Mouse (Mus musculus) liver, embryonic 15.5 days (tissue): Measurements from ENCODE around the gene Cpm. TPM values are rescaled to one million over a fixed set of nuclear protein-coding genes. Genes with fewer than 3 reads are reported as not detected.

Experiments
- ATAC-seq: fragments of 200-750 bp; cut with Nextera tagmentation; 2 replicates; pipeline ENCODE4 v1.8.0; 2017; ENCODE audit warnings: moderate number of reproducible peaks, mild to moderate bottlenecking, moderate library complexity; ENCODE audit not compliant: insufficient read depth
- H3K27ac ChIP-seq: fragments of 300-500 bp; sonication (generic); replicated peaks from 2 replicates; pipeline ENCODE4 v1.5.1; 2015; ENCODE audit warnings: mild to moderate bottlenecking, inconsistent platforms
- H3K27me3 ChIP-seq: fragments of 300-500 bp; sonication (generic); 2 replicates; pipeline ENCODE4 v1.6.1; 2015; ENCODE audit warnings: mild to moderate bottlenecking, inconsistent platforms
- H3K36me3 ChIP-seq: fragments of 300-500 bp; sonication (generic); replicated peaks from 2 replicates; pipeline ENCODE4 v1.6.1; 2015; ENCODE audit warnings: moderate library complexity, mild to moderate bottlenecking, inconsistent platforms
- H3K4me1 ChIP-seq: fragments of 300-500 bp; sonication (generic); replicated peaks from 2 replicates; pipeline ENCODE4 v1.6.1; 2015; ENCODE audit warnings: inconsistent platforms
- H3K4me2 ChIP-seq: fragments of 300-500 bp; sonication (generic); 2 replicates; pipeline ENCODE4 v1.6.1; 2015; ENCODE audit warnings: moderate library complexity, mild to moderate bottlenecking, inconsistent platforms
- H3K4me3 ChIP-seq: fragments of 300-500 bp; sonication (generic); replicated peaks from 2 replicates; pipeline ENCODE4 v1.5.1; 2015; ENCODE audit warnings: mild to moderate bottlenecking, inconsistent platforms
- H3K9ac ChIP-seq: fragments of 300-500 bp; sonication (generic); 2 replicates; pipeline ENCODE4 v1.6.1; 2015; ENCODE audit warnings: moderate library complexity, mild to moderate bottlenecking, inconsistent platforms
- H3K9me3 ChIP-seq: fragments of 300-500 bp; sonication (generic); replicated peaks from 2 replicates; pipeline ENCODE4 v1.6.1; 2016; ENCODE audit warnings: inconsistent platforms
- WGBS: fragments of 180-500 bp; shearing (Covaris S2); methylation state at CpG from one replicate; pipeline ENCODE4 v1.1.7; 2015; ENCODE audit warnings: mixed read lengths; ENCODE audit not compliant: insufficient replicate concordance; 5-methylcytosine and 5-hydroxymethylcytosine counted together
- polyA plus RNA-seq: library from polyadenylated mRNA; unstranded; fragments of >200 nt; fragmentation: Nextera tagmentation; extraction: Ambion mirVana; gene quantifications from 2 replicates; pipeline ENCODE4 v1.2.1, GENCODE M21; 2015

The Cpm gene
- polyA plus RNA-seq, 1 experiment from 2014 or later, result 15.7 TPM

DNA sequence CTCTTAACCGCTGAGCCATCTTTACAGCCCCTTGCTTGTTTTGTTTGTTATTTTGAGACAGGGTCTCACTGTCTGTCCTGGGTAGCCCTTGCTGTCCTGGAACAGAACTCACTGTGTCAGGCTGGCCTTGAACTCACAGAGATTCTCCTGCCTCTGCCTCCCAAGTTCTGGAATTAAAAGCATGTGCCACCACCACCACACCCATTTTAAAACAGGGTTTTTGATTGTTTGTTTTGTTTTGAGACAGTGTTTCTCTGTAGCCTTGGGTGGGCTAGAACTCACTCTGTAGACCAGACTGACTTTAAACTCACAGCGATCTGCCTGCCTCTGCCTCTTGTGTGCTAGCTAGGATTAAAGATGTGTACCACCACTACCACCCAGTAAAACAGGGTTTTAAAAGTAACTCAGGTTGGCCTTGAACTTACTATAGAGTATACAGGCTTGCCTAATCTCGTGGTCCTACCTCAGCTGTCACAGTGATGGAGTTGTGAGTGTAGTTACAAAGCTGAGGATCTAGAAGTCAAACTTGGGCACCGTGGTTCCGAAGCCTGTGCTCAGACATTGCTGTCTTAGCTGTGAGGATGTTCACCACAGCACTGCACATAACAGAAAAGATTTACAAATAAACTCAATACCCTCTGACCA, 4.4 kb downstream of the Cpm start:
- H3K4me3 ChIP-seq, result no peak overlapping the region
- H3K27ac ChIP-seq, result no peak overlapping the region
- no peak overlapping the region for H3K9ac ChIP-seq
- H3K36me3 ChIP-seq, result no peaks in the 10 kb centered on the region
- no peaks in the 10 kb centered on the region for H3K9me3 ChIP-seq
- no peak overlapping the region for H3K4me2 ChIP-seq
- H3K4me1 ChIP-seq, result peaks cover 13% of the 10 kb centered on the region; the same call in 1 of the 2 replicates
- 67% methylated on average over 5 of the region's 5 CpGs for WGBS
- ATAC-seq, result no peak
- peaks cover 33% of the 10 kb centered on the region for H3K27me3 ChIP-seq

DNA sequence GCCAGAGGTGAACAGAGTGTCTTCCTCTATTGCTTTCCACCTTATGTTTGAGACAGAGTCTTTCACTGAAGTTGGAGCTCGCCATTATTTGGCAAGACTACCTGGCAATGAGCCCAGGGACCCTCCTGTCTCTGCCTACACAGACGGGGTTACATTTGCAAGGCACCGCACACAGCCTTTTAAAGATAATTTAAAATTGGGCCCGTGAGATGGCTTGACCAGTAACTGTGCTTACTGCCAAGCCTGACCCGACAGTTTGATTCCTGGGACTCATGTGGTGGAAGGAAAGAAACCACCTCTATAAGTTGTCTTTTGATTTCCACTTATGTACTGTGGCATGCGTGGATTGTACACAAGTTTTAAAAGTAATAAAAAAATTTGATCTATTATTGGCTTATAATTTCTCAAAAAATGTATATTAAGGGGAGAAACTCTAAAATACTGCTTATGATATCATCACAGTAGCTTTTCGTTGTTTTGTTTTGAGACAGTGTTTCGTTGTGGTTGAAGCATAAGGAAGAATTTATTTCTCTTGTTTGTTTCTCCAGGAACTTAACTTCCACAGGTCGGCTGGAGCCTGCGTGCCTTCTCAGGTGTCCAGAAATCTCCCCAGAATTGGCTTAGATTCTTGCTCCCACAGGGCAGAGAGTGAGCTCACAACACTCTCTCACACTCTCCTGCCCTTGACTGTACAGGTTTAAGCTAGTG, 5.2 kb downstream of the Cpm start:
- WGBS, result 66% methylated on average over 10 of the region's 10 CpGs
- no peak overlapping the region for H3K4me3 ChIP-seq
- no peak for ATAC-seq

DNA sequence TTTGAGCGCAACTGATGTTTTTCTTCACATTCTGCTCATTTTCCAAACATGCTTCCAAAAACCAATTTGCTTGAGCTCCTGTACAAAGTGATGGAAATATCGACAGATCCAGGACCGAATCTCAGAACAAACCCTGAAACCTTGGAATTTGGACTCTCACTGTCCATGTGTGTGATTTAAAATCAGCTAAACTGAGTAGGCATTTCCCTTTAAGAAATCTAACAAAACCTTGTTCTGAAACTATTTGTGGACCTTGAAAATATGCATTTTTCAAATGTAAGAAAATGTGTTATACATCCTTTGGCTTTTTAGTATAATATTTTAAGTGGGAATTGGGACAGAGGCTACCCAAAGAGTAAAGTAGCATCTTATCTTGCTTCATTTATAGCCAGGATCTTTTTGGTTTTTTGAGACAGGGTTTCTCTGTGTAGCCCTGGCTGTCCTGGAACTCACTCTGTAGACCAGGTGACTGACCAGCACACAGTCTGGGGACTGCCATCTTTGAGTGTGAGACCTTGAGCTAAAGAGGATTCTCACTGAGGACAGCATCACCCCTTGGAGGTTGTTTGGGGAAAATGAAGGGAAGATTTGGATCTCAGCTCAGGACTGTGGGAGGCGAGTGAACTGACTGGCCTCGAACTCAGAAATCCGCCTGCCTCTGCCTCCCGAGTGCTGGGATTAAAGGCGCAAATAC, 5.9 kb downstream of the Cpm start:
- 0 out of 2 replicates have a peak, but pooled peaks cover 5% of the 10 kb centered on the region for H3K4me1 ChIP-seq
- WGBS, result 78% methylated on average over 8 of the region's 8 CpGs
- H3K4me3 ChIP-seq, result no peak overlapping the region
- H3K4me2 ChIP-seq, result no peak overlapping the region
- H3K36me3 ChIP-seq, result no peaks in the 10 kb centered on the region
- peaks cover 17% of the 10 kb centered on the region for H3K27me3 ChIP-seq
- ATAC-seq, result no peak
- no peak overlapping the region for H3K9ac ChIP-seq
- H3K27ac ChIP-seq, result no peak overlapping the region
- H3K9me3 ChIP-seq, result no peaks in the 10 kb centered on the region

More for the DNA sequence above, 5.2 kb downstream of the Cpm start:
- no peak overlapping the region for H3K4me2 ChIP-seq
- H3K9ac ChIP-seq, result no peak overlapping the region
- peaks cover 6% of the 10 kb centered on the region; the same call in 1 of the 2 replicates for H3K4me1 ChIP-seq
- no peaks in the 10 kb centered on the region for H3K9me3 ChIP-seq
- no peak overlapping the region for H3K27ac ChIP-seq
- H3K27me3 ChIP-seq, result peaks cover 25% of the 10 kb centered on the region
- no peaks in the 10 kb centered on the region for H3K36me3 ChIP-seq

DNA sequence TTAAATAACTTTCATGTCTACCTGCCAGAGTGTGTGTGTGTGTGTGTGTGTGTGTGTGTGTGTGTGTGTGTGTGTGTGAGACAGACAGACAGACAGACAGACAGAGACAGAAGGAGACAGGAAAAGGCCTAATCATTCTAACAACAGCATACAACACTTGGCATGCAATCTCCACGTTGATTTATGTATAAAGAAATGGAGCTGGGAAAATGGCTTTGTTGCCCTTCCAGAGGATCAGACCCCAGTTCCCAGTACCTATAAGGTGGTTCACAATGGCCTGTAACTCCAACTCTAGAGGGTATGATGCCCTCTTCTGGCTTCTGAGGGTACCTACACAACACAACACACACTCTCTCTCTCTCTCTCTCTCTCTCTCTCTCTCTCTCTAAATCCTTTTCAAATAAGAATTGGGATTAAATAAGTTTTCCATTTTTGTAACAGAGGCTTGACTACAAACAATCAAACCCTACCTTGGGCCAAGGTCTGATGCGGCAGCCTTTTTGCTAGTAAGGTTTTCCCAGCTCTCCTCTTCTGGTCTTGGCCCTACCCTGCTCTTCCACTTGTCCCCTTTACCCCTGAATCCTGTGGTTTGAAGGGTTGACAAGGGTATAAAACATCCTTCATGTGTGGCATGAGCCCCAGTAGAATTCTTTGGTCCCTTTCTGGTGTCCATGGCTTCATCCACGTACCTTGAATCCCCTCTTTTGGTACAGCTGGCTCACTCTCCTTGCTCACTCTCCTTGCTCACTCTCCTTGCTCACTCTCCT, 6.7 kb downstream of the Cpm start:
- H3K27ac ChIP-seq, result no peak overlapping the region
- H3K36me3 ChIP-seq, result no peaks in the 10 kb centered on the region
- H3K9ac ChIP-seq, result no peak overlapping the region
- no peak overlapping the region for H3K4me3 ChIP-seq
- H3K9me3 ChIP-seq, result no peaks in the 10 kb centered on the region
- 67% methylated on average over 3 of the region's 3 CpGs for WGBS
- peaks cover 9% of the 10 kb centered on the region for H3K27me3 ChIP-seq
- H3K4me1 ChIP-seq, result 0 out of 2 replicates have a peak, but pooled peaks cover 7% of the 10 kb centered on the region
- ATAC-seq, result no peak
- no peak overlapping the region for H3K4me2 ChIP-seq

DNA sequence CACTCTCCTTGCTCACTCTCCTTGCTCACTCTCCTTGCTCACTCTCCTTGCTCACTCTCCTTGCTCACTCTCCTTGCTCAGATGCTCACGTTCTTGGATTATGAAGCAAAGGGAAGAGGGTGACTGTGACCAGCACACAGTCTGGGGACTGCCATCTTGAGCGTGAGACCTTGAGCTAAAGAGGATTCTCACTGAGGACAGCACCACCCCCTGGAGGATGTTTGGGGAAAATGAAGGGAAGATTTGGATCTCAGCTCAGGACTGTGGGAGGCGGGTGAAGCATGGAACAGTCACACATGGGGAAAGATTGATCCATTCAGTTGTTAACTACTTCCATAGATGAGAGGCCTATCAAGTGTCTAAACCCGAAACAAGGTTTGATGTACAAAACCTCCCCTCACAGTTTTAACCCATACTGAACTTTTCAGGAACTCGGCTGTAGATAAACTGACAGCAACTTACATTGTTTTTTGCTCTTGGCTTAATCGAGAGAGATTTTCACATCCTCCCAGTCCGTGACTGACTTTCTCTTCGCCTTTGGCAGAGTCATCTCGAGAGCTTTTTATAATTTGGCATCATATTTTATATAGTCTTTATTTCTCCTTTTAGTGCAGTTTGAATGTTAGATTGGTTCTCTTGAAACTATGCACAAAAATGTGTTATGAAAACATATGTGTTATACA, 7.9 kb downstream of the Cpm start:
- Histone ChIP-seq H3K4me2 (no peak overlapping the region), H3K4me1 (0 out of 2 replicates have a peak, but pooled peaks cover 7% of the 10 kb centered on the region), H3K4me3 (no peak overlapping the region), H3K27ac (no peak overlapping the region), H3K27me3 (no peaks in the 10 kb centered on the region), H3K36me3 (no peaks in the 10 kb centered on the region), H3K9ac (no peak overlapping the region), H3K9me3 (no peaks in the 10 kb centered on the region)
- no peak for ATAC-seq
- WGBS, result 49% methylated on average over 9 of the region's 9 CpGs

DNA sequence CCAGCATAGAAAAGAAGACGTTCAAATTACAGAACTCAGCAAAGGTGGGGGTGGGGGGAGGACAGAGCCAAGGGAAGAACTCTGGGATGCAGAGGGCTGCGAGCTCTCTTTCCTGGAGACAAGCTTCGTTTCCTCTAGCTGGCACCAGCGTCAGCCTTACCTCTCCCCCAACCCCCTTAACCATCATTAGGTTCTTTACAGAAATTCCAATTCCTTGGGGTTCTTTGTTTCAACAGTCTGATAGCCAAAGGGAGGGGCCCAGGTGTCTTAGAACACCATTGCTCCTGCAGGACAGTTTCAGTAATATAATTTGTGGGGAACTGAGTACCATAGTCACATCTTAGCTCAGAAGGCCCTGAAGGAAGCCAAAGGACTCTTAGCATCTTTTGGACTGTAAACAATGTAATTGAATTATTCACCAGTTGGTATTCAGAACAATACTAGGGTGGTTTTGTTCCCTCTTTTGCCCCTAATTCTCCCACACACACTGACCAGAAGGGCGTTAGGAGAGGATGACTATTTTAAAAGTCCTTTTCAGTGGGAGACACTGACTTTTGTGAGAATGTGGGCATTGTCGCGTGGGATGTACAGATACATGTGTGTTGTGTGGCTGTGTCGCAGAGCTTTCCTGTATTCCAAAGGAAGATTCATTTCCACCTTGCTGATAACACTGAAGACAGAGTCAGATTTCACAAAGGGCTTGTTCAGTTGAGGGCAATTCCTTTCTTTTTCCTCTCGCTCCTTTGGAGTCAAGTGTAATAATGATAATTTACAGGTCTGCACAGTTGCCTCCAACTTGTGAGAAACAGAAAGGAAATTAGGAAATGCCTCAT, 8.7 kb downstream of the Cpm start:
- H3K27ac ChIP-seq, result no peak overlapping the region
- no peak for ATAC-seq
- no peak overlapping the region for H3K4me3 ChIP-seq
- no peak overlapping the region for H3K9ac ChIP-seq
- no peaks in the 10 kb centered on the region for H3K36me3 ChIP-seq
- no peaks in the 10 kb centered on the region for H3K9me3 ChIP-seq
- no peak overlapping the region for H3K4me2 ChIP-seq
- 0 out of 2 replicates have a peak, but pooled peaks cover 7% of the 10 kb centered on the region for H3K4me1 ChIP-seq
- 66% methylated on average over 9 of the region's 9 CpGs for WGBS
- no peaks in the 10 kb centered on the region for H3K27me3 ChIP-seq

DNA sequence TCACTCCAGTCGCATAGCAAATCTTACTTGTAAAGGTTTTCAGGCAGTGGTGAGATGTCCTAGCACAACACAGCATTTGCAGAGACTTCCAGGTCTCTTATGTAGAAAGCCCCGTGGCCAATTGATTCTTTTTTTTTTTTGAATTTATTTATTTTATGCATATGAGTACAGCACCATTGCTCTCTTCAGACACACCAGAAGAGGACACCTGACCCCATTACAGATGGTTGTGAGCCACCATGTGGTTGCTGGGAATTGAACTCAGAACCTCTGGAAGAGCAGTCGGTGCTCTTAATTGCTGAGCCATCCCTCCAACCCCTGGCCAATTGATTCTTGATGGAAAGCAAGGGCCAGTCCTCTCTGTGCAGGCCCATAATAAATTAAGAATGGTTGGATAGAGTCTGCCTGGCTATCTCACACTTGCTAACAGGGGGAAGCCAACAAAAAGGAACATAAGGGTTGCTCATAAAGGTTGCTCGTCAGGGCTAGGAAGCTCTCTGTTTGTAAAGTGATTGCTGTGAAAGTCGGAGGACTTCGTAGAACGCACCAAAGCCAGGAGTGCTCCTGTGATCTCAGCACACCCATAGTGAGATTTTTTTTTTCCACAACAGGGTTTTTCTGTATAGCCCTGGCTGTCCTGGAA, 9.4 kb downstream of the Cpm start:
- ATAC-seq, result no peak
- Histone ChIP-seq H3K36me3 (no peaks in the 10 kb centered on the region), H3K27ac (no peak overlapping the region), H3K27me3 (no peaks in the 10 kb centered on the region), H3K4me3 (no peak overlapping the region), H3K4me2 (no peak overlapping the region), H3K9me3 (no peaks in the 10 kb centered on the region), H3K9ac (no peak overlapping the region), H3K4me1 (0 out of 2 replicates have a peak, but pooled peaks cover 7% of the 10 kb centered on the region)
- WGBS, result 72% methylated on average over 7 of the region's 7 CpGs

DNA sequence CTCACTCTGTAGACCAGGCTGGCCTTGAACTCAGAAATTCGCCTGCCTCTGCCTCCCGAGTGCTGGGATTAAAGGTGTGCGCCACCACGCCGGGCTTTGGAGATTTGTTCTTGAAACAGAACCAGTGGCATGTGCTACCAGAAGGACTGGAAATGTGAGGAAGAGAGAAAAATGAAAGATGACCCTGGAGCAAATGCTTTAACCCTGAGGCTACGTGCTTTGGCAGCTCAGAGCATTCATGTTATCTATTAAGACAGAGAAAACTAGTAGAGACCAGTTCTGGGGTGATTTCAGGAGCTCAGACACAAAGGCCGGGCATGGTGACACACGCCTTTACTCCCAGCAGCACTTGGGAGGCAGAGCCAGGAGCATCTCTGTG, 9.9 kb downstream of the Cpm start:
- no peaks in the 10 kb centered on the region for H3K27me3 ChIP-seq
- 0 out of 2 replicates have a peak, but pooled peaks cover 7% of the 10 kb centered on the region for H3K4me1 ChIP-seq
- H3K36me3 ChIP-seq, result no peaks in the 10 kb centered on the region
- no peak overlapping the region for H3K27ac ChIP-seq
- H3K4me3 ChIP-seq, result no peak overlapping the region
- H3K9ac ChIP-seq, result no peak overlapping the region
- no peaks in the 10 kb centered on the region for H3K9me3 ChIP-seq
- no peak overlapping the region for H3K4me2 ChIP-seq
- 63% methylated on average over 8 of the region's 8 CpGs for WGBS
- ATAC-seq, result no peak

DNA sequence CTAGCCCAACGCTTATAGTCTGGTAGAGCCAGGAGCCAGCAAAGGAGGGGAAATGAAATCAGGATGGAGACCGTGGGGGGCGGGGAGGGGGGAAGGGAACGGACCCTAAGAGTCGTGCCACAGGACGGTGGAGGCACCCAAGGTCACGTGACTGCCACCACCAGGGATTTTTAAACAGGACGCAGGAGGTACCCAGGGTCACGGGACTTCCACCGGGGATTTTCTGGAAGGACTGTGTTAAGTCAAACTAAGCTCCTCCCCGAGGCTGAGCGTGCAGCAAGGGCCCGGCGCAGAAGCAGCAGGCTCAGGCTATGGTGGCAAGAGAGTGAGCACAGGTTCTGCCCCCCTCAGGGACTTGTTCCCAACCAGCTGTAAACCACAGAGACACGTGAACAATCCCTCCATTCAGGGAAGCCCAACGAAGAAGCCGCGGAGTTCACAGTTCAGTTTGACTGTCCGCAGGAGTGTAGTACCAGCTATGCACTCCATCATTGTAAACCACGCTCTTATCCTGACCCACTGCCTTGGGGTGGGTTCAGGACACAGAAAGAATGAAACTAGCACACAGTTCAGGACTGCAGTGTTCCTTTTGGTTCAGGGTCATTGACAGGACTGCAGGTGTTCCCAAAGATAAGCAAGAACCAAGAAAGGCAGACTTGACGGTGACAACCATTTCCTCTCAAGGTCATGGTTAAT, 10.7 kb downstream of the Cpm start:
- WGBS, result 24% methylated on average over 21 of the region's 21 CpGs
- Histone ChIP-seq H3K4me1 (0 out of 2 replicates have a peak, but pooled peaks cover 7% of the 10 kb centered on the region), H3K27me3 (no peaks in the 10 kb centered on the region), H3K4me3 (no peak overlapping the region), H3K9me3 (no peaks in the 10 kb centered on the region), H3K4me2 (peak overlapping the region; percentile 15; the same call in 1 of the 2 replicates), H3K27ac (no peak overlapping the region), H3K36me3 (no peaks in the 10 kb centered on the region), H3K9ac (no peak overlapping the region)
- ATAC-seq, result no peak
